Comparison of ENCODE assay signal across 8 mouse cellular contexts in the genomic region with DNA sequence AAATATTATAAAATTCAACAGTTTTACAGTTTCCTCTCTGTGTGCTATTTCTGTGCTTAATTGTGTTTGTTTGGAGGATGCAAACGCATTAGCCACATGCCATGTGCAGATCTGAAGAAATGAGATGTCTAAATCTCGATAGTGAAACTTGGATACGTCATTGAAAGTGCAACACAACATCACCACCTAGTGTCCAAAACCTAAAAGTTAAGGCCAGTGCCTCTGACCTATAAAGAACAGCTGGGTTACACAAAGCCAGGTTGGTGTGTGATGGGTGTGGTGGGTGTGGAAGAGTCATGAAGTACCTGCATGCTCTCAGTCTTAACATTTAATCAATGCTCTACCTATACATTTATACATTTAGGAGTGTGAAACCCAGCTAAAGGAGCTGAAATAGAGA.
DNase-seq lines count a peak whose midpoint lies in the region; ATAC-seq lines count a peak whose summit lies in the region.

No protein-coding gene starts in this region.

- H3K4me2 ChIP-seq in forebrain, embryonic 14.5 days (ENCODE audit: low read length) = no peak overlapping the region
- H3K4me2 ChIP-seq in forebrain, embryonic 12.5 days = no peak overlapping the region
- no peak overlapping the region for H3K4me2 ChIP-seq in midbrain, embryonic 14.5 days (ENCODE audit: low read length)
- no peak overlapping the region for H3K4me2 ChIP-seq in midbrain, embryonic 16.5 days (ENCODE audit: low read length)

- no peak overlapping the region for H3K9ac ChIP-seq in forebrain, embryonic 14.5 days (ENCODE audit: low read length)
- H3K9ac ChIP-seq in forebrain, embryonic 12.5 days = no peak overlapping the region
- H3K9ac ChIP-seq in midbrain, embryonic 14.5 days (replicated peaks; ENCODE audit: low read length) = no peak overlapping the region
- no peak overlapping the region for H3K9ac ChIP-seq in midbrain, embryonic 16.5 days (ENCODE audit: low read depth, low read length)

- peaks cover 6% of the 10 kb centered on the region; the same call in 1 of the 2 replicates for H3K4me1 ChIP-seq in forebrain, embryonic 14.5 days (ENCODE audit: control insufficient read depth, insufficient read depth, low read length)
- peaks cover 7% of the 10 kb centered on the region; the same call in 1 of the 2 replicates for H3K4me1 ChIP-seq in forebrain, embryonic 12.5 days
- peaks cover 3% of the 10 kb centered on the region; the same call in 1 of the 2 replicates for H3K4me1 ChIP-seq in midbrain, embryonic 14.5 days (ENCODE audit: control insufficient read depth, insufficient read depth, low read length)
- no peaks in the 10 kb centered on the region for H3K4me1 ChIP-seq in midbrain, embryonic 16.5 days (ENCODE audit: control insufficient read depth, insufficient read depth, low read length)

- H3K4me3 ChIP-seq in forebrain, embryonic 14.5 days (ENCODE audit: low read depth, low read length) = no peak overlapping the region
- H3K4me3 ChIP-seq in forebrain, embryonic 12.5 days (replicated peaks) = no peak overlapping the region
- no peak overlapping the region for H3K4me3 ChIP-seq in midbrain, embryonic 14.5 days (replicated peaks; ENCODE audit: low read depth, low read length)
- no peak overlapping the region for H3K4me3 ChIP-seq in midbrain, embryonic 16.5 days (ENCODE audit: low read depth, low read length)

- H3K9me3 ChIP-seq in forebrain, embryonic 14.5 days (replicated peaks; ENCODE audit: control insufficient read depth, low read length) = no peaks in the 10 kb centered on the region
- H3K9me3 ChIP-seq in forebrain, embryonic 12.5 days = no peaks in the 10 kb centered on the region
- H3K9me3 ChIP-seq in midbrain, embryonic 14.5 days (ENCODE audit: control insufficient read depth, low read length) = no peaks in the 10 kb centered on the region
- H3K9me3 ChIP-seq in midbrain, embryonic 16.5 days (replicated peaks; ENCODE audit: control insufficient read depth, low read length, poor library complexity, severe bottlenecking) = no peaks in the 10 kb centered on the region

- 26% methylated on average over 3 of the region's 3 CpGs for WGBS in forebrain, embryonic 14.5 days
- 43% methylated on average over 3 of the region's 3 CpGs for WGBS in forebrain, embryonic 12.5 days
- 33% methylated on average over 3 of the region's 3 CpGs for WGBS in midbrain, embryonic 14.5 days
- WGBS in midbrain, embryonic 16.5 days = 33% methylated on average over 3 of the region's 3 CpGs

- no peaks in the 10 kb centered on the region for H3K36me3 ChIP-seq in forebrain, embryonic 14.5 days (ENCODE audit: control insufficient read depth, insufficient read depth, low read length)
- no peaks in the 10 kb centered on the region for H3K36me3 ChIP-seq in forebrain, embryonic 12.5 days (replicated peaks)
- H3K36me3 ChIP-seq in midbrain, embryonic 14.5 days (ENCODE audit: control insufficient read depth, insufficient read depth, low read length) = no peaks in the 10 kb centered on the region
- no peaks in the 10 kb centered on the region for H3K36me3 ChIP-seq in midbrain, embryonic 16.5 days (ENCODE audit: control insufficient read depth, insufficient read depth, low read length)

- no peaks in the 10 kb centered on the region for H3K27me3 ChIP-seq in forebrain, embryonic 14.5 days (replicated peaks; ENCODE audit: control insufficient read depth, insufficient read depth, low read length)
- H3K27me3 ChIP-seq in forebrain, embryonic 12.5 days = peaks cover 32% of the 10 kb centered on the region
- H3K27me3 ChIP-seq in midbrain, embryonic 14.5 days (ENCODE audit: control insufficient read depth, insufficient read depth, low read length) = no peaks in the 10 kb centered on the region
- no peaks in the 10 kb centered on the region for H3K27me3 ChIP-seq in midbrain, embryonic 16.5 days (ENCODE audit: control insufficient read depth, insufficient read depth, low read depth, low read length)

- peak; percentile 56 for DNase-seq in forebrain, embryonic 14.5 days (ENCODE audit: low spot score)
- peak; percentile 36 for DNase-seq in midbrain, embryonic 14.5 days
- DNase-seq in frontal cortex, postnatal 36 days (ENCODE audit: low spot score in 2 of 2) = peak; percentile 6 to 59
- DNase-seq in layer of hippocampus, adult 9-11 months = peak; percentile 8
- DNase-seq in spleen, adult 12 weeks (ENCODE audit: low spot score) = no peak

- no peak overlapping the region for H3K27ac ChIP-seq in forebrain, embryonic 14.5 days (ENCODE audit: low read depth, low read length)
- no peak overlapping the region for H3K27ac ChIP-seq in forebrain, embryonic 12.5 days
- H3K27ac ChIP-seq in midbrain, embryonic 14.5 days (replicated peaks; ENCODE audit: low read depth, low read length) = no peak overlapping the region
- H3K27ac ChIP-seq in midbrain, embryonic 16.5 days (ENCODE audit: low read length) = no peak overlapping the region

- peak; percentile 27; the same call in 1 of the 2 replicates for ATAC-seq in forebrain, embryonic 14.5 days
- ATAC-seq in forebrain, embryonic 12.5 days (ENCODE audit: low FRiP score) = no peak; the same call in 1 of the 2 replicates
- ATAC-seq in midbrain, embryonic 14.5 days (ENCODE audit: low FRiP score, low TSS enrichment) = no peak
- no peak for ATAC-seq in midbrain, embryonic 16.5 days
- no peak for ATAC-seq in monocyte, adult 5-6 weeks (replicated peaks; ENCODE audit: insufficient number of reproducible peaks, low FRiP score, low TSS enrichment, poor library complexity, severe bottlenecking)
